Mouse (Mus musculus) liver, postnatal 0 days (tissue): ENCODE data around the gene Ankrd60.

Experiments used
- CTCF ChIP-seq: sonication (generic); IDR thresholded peaks from 2 replicates; pipeline ENCODE4 v1.5.1; 2016; ENCODE audit warnings: antibody characterized with exemption, low read depth
- EP300 ChIP-seq: IDR thresholded peaks from 2 replicates; pipeline ENCODE4 v1.6.1; 2016; ENCODE audit warnings: antibody characterized with exemption, low read depth, mild to moderate bottlenecking

DNA sequence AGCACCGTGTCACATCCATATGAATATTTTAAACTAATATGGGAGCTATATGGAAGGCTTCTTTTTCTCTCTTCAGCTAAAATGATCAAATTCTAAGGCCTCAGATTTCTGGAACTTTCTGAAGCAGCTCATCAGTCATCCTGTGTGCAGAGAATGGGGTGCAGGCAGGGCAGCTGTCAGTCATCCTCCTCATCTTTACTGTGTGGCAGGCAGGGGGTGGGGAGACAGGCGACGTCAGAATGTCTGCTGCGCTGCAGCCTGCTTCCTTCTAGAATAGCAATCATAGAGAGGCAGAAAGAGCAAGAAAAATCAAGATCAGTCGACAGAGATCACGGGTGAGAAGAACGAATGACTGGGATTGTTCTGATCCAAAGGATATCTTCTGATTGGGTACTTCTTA, 38.0 kb upstream of the Ankrd60 start:
- TF ChIP-seq EP300 (no peak), CTCF (no peak)
